Mouse (Mus musculus) intestine, embryonic 15.5 days (tissue): ENCODE measurements around the gene Zfhx3. TPM values are rescaled to one million over a fixed set of nuclear protein-coding genes. Genes with fewer than 3 reads are reported as not detected.
A peak's percentile ranks its signal among the peaks of the same experiment; 100 is the strongest.

Experiments
- ATAC-seq: fragments of 200-750 bp; cut with Nextera tagmentation; 2 replicates; pipeline ENCODE4 v1.8.0; 2017; ENCODE audit warnings: moderate TSS enrichment, moderate library complexity
- H3K27ac ChIP-seq: fragments of 300-500 bp; sonication (generic); 2 replicates; pipeline ENCODE4 v1.5.1; 2015; ENCODE audit warnings: mild to moderate bottlenecking, inconsistent platforms
- H3K27me3 ChIP-seq: fragments of 300-500 bp; sonication (generic); replicated peaks from 2 replicates; pipeline ENCODE4 v1.6.1; 2015; ENCODE audit warnings: inconsistent platforms
- H3K36me3 ChIP-seq: fragments of 300-500 bp; sonication (generic); 2 replicates; pipeline ENCODE4 v1.6.1; 2015; ENCODE audit warnings: inconsistent platforms
- H3K4me1 ChIP-seq: fragments of 300-500 bp; sonication (generic); replicated peaks from 2 replicates; pipeline ENCODE4 v1.6.1; 2015; ENCODE audit warnings: inconsistent platforms
- H3K4me2 ChIP-seq: fragments of 300-500 bp; sonication (generic); replicated peaks from 2 replicates; pipeline ENCODE4 v1.6.1; 2015; ENCODE audit warnings: mild to moderate bottlenecking, inconsistent platforms
- H3K4me3 ChIP-seq: fragments of 300-500 bp; sonication (generic); replicated peaks from 2 replicates; pipeline ENCODE4 v1.5.1; 2015; ENCODE audit warnings: inconsistent platforms
- H3K9ac ChIP-seq: fragments of 300-500 bp; sonication (generic); 2 replicates; pipeline ENCODE4 v1.6.1; 2015; ENCODE audit warnings: inconsistent platforms
- H3K9me3 ChIP-seq: fragments of 300-500 bp; sonication (generic); 2 replicates; pipeline ENCODE4 v1.6.1; 2016; ENCODE audit warnings: inconsistent platforms
- WGBS: fragments of 180-500 bp; shearing (Covaris S2); methylation state at CpG from one replicate; pipeline ENCODE4 v1.1.7; 2015; 5-methylcytosine and 5-hydroxymethylcytosine counted together
- polyA plus RNA-seq: library from polyadenylated mRNA; unstranded; fragments of >200 nt; fragmentation: Nextera tagmentation; extraction: Ambion mirVana; gene quantifications from 2 replicates; pipeline ENCODE4 v1.2.1, GENCODE M21; 2015

The Zfhx3 gene
- polyA plus RNA-seq, 1 experiment from 2014 or later, result 11.5 TPM

- no peak overlapping the region for H3K4me2 ChIP-seq
- H3K9me3 ChIP-seq, result no peaks in the 10 kb centered on the region
- no peaks in the 10 kb centered on the region for H3K4me1 ChIP-seq
- H3K9ac ChIP-seq, result no peak overlapping the region
- H3K27me3 ChIP-seq, result no peaks in the 10 kb centered on the region
- H3K27ac ChIP-seq, result no peak overlapping the region
- no peaks in the 10 kb centered on the region for H3K36me3 ChIP-seq
- H3K4me3 ChIP-seq, result no peak overlapping the region
- ATAC-seq, result 0 out of 2 replicates have a peak, but pooled peaks have one; percentile 23
- whole genome bisulfite sequencing, result 66% methylated on average over 9 of the region's 9 CpGs
Observed at GRCm38 (mm10) chr8:108392909-108393308, 450.5 kb downstream of the Zfhx3 start.

GRCm38 (mm10) chr8:108402149-108402548 is 459.7 kb downstream of the Zfhx3 start:
- Histone ChIP-seq H3K27me3 (no peaks in the 10 kb centered on the region), H3K4me2 (no peak overlapping the region), H3K4me1 (no peaks in the 10 kb centered on the region), H3K9ac (no peak overlapping the region), H3K9me3 (no peaks in the 10 kb centered on the region), H3K27ac (no peak overlapping the region), H3K4me3 (no peak overlapping the region), H3K36me3 (no peaks in the 10 kb centered on the region)
- ATAC-seq, result no peak
- WGBS, result 79% methylated on average over 9 of the region's 9 CpGs

- H3K9ac ChIP-seq, result no peak overlapping the region
- no peaks in the 10 kb centered on the region for H3K9me3 ChIP-seq
- H3K4me2 ChIP-seq, result no peak overlapping the region
- H3K36me3 ChIP-seq, result no peaks in the 10 kb centered on the region
- no peak for ATAC-seq
- no peaks in the 10 kb centered on the region for H3K4me1 ChIP-seq
- no peak overlapping the region for H3K27ac ChIP-seq
- H3K4me3 ChIP-seq, result no peak overlapping the region
- WGBS, result 50% methylated on average over 25 of the region's 25 CpGs
- no peaks in the 10 kb centered on the region for H3K27me3 ChIP-seq
Observed at GRCm38 (mm10) chr8:108406716-108407494, 464.5 kb downstream of the Zfhx3 start.

GRCm38 (mm10) chr8:108419162-108419844 is 476.9 kb downstream of the Zfhx3 start:
- Histone ChIP-seq H3K4me3 (no peak overlapping the region), H3K36me3 (no peaks in the 10 kb centered on the region), H3K9ac (no peak overlapping the region), H3K4me1 (0 out of 2 replicates have a peak, but pooled peaks cover under 1% of the 10 kb centered on the region), H3K9me3 (no peaks in the 10 kb centered on the region), H3K4me2 (no peak overlapping the region), H3K27me3 (no peaks in the 10 kb centered on the region), H3K27ac (no peak overlapping the region)
- WGBS, result 77% methylated on average over 15 of the region's 15 CpGs
- ATAC-seq, result no peak

- Histone ChIP-seq H3K36me3 (no peaks in the 10 kb centered on the region), H3K9ac (no peak overlapping the region), H3K9me3 (no peaks in the 10 kb centered on the region), H3K27ac (no peak overlapping the region), H3K4me3 (no peak overlapping the region), H3K4me1 (0 out of 2 replicates have a peak, but pooled peaks cover 5% of the 10 kb centered on the region), H3K27me3 (no peaks in the 10 kb centered on the region), H3K4me2 (no peak overlapping the region)
- no peak for ATAC-seq
- 50% methylated on average over 3 of the region's 3 CpGs for WGBS
Observed at GRCm38 (mm10) chr8:108422521-108422920, 480.1 kb downstream of the Zfhx3 start.

GRCm38 (mm10) chr8:108424337-108424736 is 481.9 kb downstream of the Zfhx3 start:
- WGBS, result 55% methylated on average over 8 of the region's 8 CpGs
- H3K9me3 ChIP-seq, result no peaks in the 10 kb centered on the region
- 0 out of 2 replicates have a peak, but pooled peaks cover 5% of the 10 kb centered on the region for H3K4me1 ChIP-seq
- H3K27me3 ChIP-seq, result no peaks in the 10 kb centered on the region
- H3K9ac ChIP-seq, result no peak overlapping the region
- 0 out of 2 replicates have a peak, but pooled peaks have one; percentile 17 for ATAC-seq
- H3K4me3 ChIP-seq, result no peak overlapping the region
- H3K4me2 ChIP-seq, result no peak overlapping the region
- no peak overlapping the region for H3K27ac ChIP-seq
- H3K36me3 ChIP-seq, result no peaks in the 10 kb centered on the region

- H3K27ac ChIP-seq, result no peak overlapping the region
- H3K27me3 ChIP-seq, result no peaks in the 10 kb centered on the region
- no peaks in the 10 kb centered on the region for H3K36me3 ChIP-seq
- H3K9ac ChIP-seq, result no peak overlapping the region
- no peak overlapping the region for H3K4me3 ChIP-seq
- no peak overlapping the region for H3K4me2 ChIP-seq
- 52% methylated on average over 5 of the region's 5 CpGs for WGBS
- H3K9me3 ChIP-seq, result no peaks in the 10 kb centered on the region
- H3K4me1 ChIP-seq, result no peaks in the 10 kb centered on the region
- ATAC-seq, result no peak
Observed at GRCm38 (mm10) chr8:108433321-108433720, 490.9 kb downstream of the Zfhx3 start.

GRCm38 (mm10) chr8:108434510-108434909 is 492.1 kb downstream of the Zfhx3 start:
- Histone ChIP-seq H3K27ac (no peak overlapping the region), H3K9me3 (no peaks in the 10 kb centered on the region), H3K9ac (no peak overlapping the region), H3K4me2 (no peak overlapping the region), H3K4me3 (no peak overlapping the region), H3K27me3 (no peaks in the 10 kb centered on the region), H3K36me3 (no peaks in the 10 kb centered on the region), H3K4me1 (no peaks in the 10 kb centered on the region)
- peak; percentile 58 for ATAC-seq
- WGBS, result 61% methylated on average over 4 of the region's 4 CpGs

- Histone ChIP-seq H3K27me3 (no peaks in the 10 kb centered on the region), H3K4me3 (no peak overlapping the region), H3K4me1 (no peaks in the 10 kb centered on the region), H3K9me3 (no peaks in the 10 kb centered on the region), H3K36me3 (no peaks in the 10 kb centered on the region), H3K27ac (no peak overlapping the region), H3K4me2 (no peak overlapping the region), H3K9ac (no peak overlapping the region)
- WGBS, result 70% methylated on average over 12 of the region's 12 CpGs
- no peak for ATAC-seq
Observed at GRCm38 (mm10) chr8:108436336-108436735, 493.9 kb downstream of the Zfhx3 start.

- no peak for ATAC-seq
- H3K27ac ChIP-seq, result no peak overlapping the region
- no peaks in the 10 kb centered on the region for H3K36me3 ChIP-seq
- H3K9ac ChIP-seq, result no peak overlapping the region
- no peaks in the 10 kb centered on the region for H3K4me1 ChIP-seq
- 89% methylated on average over 13 of the region's 13 CpGs for WGBS
- H3K4me2 ChIP-seq, result no peak overlapping the region
- no peaks in the 10 kb centered on the region for H3K27me3 ChIP-seq
- no peak overlapping the region for H3K4me3 ChIP-seq
- H3K9me3 ChIP-seq, result no peaks in the 10 kb centered on the region
Observed at GRCm38 (mm10) chr8:108437316-108437830, 494.9 kb downstream of the Zfhx3 start.

GRCm38 (mm10) chr8:108440476-108440875 is 498.0 kb downstream of the Zfhx3 start:
- Histone ChIP-seq H3K27me3 (no peaks in the 10 kb centered on the region), H3K9me3 (no peaks in the 10 kb centered on the region), H3K9ac (no peak overlapping the region), H3K27ac (no peak overlapping the region), H3K4me3 (no peak overlapping the region), H3K4me2 (no peak overlapping the region), H3K36me3 (no peaks in the 10 kb centered on the region), H3K4me1 (no peaks in the 10 kb centered on the region)
- ATAC-seq, result no peak
- WGBS, result 67% methylated on average over 3 of the region's 3 CpGs

GRCm38 (mm10) chr8:108450847-108451246 is 508.4 kb downstream of the Zfhx3 start:
- H3K27me3 ChIP-seq, result no peaks in the 10 kb centered on the region
- H3K36me3 ChIP-seq, result no peaks in the 10 kb centered on the region
- H3K4me1 ChIP-seq, result no peaks in the 10 kb centered on the region
- no peaks in the 10 kb centered on the region for H3K9me3 ChIP-seq
- no peak overlapping the region for H3K9ac ChIP-seq
- 46% methylated on average over 8 of the region's 8 CpGs for WGBS
- ATAC-seq, result no peak
- H3K4me3 ChIP-seq, result no peak overlapping the region
- no peak overlapping the region for H3K27ac ChIP-seq
- H3K4me2 ChIP-seq, result no peak overlapping the region; the same call in 1 of the 2 replicates
